Mouse (Mus musculus) small intestine, adult 2 months (tissue): ENCODE measurements at regions not wholly inside any gene's neighbourhood (a gene's known extent, or its start where the extent isn't known, plus 50 kb on each side); places are given as distances from the start of the nearest gene placed in this dataset.

Experiments
- CTCF ChIP-seq: fragments of 200-500 bp; IDR thresholded peaks from 2 replicates; pipeline ENCODE4 v1.5.1; 2012; ENCODE audit warnings: low read depth, mild to moderate bottlenecking, control low read depth, inconsistent platforms, low read length, moderate library complexity, mixed read lengths; ENCODE audit not compliant: insufficient replicate concordance, insufficient read length; ENCODE audit errors: extremely low read depth
- POLR2A ChIP-seq: fragments of 200-500 bp; IDR thresholded peaks from 2 replicates; pipeline ENCODE4 v1.6.1; 2012; ENCODE audit warnings: low read depth, mild to moderate bottlenecking, control low read depth, inconsistent platforms, low read length, moderate library complexity

GRCm38 (mm10) chr12:29124079-29124668, 372.6 kb downstream of the Eipr1 start:
- TF ChIP-seq CTCF (no peak), POLR2A (no peak)
